Mouse (Mus musculus): ENCODE measurements around the gene Fkbp15.
A peak's percentile ranks its signal among the peaks of the same experiment; 100 is the strongest.

Fkbp15 gene

DNA sequence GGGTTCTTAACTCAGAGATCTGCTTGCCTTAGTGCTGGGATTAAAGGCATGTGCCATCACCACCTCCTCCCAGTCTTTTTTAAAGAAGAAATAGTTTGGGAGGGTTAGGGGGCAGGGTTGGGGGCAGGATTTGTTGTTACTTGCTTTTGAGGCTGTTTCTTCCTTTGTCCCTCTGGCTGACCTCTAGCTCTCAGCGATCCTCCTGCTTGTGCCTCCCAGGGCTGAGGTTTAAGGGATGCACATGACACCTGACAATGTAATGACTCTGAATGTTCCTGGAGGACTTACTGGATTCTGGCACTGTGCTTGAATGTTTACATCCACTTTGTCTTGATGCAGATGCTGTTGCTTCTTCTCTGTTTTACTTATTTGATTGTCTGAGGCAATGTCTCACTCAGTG lies 12.1 kb upstream of the Fkbp15 start:
- DNase-seq = no peak

DNA sequence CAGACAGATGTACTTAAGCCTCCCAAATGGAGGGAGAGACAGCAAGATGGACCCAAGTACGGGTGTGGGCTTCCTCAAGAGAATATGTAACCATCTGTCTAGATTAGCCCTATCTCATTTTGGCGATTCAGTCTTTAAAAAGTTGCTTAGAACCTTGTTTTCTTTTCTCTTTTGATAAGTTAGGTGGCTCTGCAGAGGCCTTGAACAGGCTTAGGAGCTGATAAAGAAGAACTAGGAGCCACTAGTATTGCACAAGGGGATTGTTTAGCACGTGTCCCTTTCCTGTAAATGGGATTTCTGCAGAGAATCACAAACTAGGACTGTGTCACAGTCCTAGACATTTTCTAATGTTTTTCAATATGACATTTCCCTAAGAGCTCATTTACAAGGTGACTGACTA lies 8.7 kb upstream of the Fkbp15 start:
- no peak for DNase-seq

DNA sequence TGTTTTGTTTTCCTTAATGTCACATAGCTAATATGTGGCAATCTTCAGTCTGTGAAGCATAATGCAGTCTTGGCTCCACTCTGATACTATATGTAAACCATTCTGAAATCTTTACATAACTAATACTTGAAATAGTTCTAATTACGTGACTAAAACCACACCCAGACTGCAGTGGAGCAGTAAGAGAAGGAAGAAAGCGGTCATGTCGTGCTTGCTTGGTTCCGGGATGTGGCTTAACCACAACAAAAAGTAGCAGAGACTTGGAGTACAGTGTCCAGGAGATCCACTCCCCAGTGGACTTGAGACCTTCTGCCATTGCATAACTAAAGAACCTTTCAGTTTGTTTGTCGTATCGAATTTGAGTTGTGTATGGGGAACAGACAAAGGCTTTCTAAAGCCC lies 7.2 kb upstream of the Fkbp15 start:
- DNase-seq = no peak

DNA sequence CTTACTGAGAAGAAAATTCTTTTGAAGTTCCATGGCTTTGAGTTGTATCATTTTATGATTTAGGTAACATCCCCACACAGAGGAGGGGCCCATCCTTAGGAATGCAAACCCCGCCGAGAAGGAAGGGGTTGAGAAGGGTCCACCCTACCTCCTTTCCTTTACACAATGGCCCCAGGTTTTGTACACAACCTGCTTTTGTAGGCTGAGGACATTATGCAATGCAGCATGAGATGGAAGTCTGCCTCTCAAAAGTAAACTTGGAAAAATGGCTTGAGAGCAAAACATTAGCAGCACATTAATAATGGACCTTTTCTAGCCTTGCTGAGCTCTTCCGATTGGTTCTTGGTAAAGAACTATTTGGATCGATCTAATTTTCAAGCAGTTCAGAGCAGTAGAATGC lies 5.9 kb upstream of the Fkbp15 start:
- DNase-seq = no peak

DNA sequence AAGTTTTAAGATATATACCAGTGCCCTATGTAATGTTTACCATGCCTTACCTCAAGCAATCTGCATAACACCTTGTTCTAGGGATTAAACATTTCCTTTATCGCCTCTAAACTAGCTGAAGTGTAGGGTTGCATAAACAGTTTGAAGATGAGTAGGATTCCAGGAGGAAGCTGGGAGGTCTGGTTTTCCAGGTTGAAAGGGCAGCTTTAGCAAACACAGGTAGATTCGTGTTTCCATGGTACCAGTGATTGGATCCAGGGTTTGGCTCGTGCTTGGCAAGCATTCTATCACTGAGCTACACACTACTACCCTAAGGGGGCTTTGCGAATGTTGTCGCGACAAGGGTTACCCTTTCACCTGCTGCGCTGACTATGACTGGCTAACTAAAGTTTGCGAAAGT lies 4.0 kb upstream of the Fkbp15 start:
- no peak for DNase-seq

DNA sequence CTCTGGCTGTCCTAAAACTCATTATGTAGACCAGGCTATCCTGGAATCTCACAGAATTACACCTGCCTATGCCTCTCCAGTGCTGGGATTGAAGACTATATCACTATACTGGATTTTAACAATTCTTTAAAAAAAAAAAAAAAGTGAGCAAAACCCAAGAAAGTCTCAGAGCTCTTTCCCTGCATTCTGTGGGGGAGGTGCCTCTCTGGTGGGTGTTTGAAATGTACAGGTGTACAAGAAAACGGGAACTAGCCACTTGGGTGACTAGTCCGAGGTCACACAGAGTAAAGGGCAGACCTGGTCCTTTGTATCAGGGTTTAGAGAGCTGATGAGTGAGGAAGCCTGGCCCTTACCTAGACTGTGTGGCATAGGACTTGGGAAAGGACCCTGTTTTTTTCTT lies 2.1 kb upstream of the Fkbp15 start:
- no peak for DNase-seq

DNA sequence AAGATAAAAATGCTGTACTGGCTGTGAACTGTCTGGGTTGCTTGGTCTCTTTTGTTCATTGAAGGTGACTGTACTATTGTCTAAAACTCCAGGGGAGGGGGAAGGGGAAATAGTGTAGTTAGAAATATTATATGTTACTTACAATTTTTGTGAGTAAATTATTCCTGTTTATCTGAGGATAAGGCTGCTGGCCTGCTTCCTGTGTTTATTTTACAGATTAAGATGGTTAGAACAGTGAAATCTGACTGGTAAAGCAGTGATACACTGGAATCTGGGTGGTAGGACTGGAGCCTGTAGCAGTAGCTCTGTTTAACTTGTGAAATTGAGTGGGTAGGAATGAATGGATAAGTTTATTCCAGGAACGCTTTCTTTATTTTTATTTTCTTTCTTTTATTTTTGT lies 1.6 kb upstream of the Fkbp15 start:
- no peak for DNase-seq

DNA sequence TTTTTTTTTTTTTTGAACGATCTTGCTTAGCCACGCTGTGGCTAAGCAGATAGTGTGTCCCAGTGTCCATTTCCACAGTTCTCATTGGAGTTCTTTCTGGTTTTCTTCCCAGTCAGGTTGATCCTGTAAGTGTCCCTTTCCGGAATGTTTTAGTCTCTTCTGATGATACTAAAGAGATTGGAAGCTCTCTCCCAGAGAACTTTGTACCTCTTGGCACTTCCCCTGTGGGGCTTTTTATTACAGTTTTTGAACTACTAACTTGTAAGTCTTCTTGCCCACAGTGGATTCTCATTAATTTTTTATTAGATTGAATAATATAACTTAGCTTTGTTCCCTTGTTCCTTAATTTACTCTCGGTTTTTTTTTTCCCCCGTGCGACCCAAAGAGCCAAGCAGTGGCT lies 1.2 kb upstream of the Fkbp15 start:
- DNase-seq = no peak

DNA sequence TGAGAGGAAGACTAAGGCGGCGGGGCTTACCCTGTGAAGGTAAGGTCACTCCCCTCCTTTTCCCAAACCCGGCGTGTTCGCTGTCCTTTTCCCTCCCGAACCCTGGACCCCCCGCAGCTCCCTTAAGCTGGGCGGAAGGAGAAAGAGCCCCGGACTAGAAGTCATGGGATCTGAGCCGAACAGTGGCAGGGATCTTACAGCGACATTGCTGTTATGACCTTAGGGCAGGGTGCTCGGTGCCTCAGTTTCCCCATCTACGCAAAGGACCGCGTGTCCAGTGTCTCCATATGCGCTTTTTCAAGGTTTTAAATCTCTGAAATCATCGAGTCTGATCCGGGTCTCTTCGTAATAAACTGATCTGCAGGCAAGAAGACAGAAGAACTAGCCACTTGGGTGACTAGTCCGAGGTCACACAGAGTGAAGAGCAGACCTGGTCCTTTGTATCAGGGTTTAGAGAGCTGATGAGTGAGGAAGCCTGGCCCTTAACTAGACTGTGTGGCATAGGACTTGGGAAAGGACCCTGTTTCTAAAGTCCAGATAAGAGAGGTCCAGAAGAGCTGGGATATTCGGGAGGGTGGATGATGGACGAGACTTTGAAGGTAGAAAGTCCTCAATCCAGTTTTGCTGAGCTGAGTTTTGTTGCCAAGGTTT lies 582 bp upstream of the Fkbp15 start:
- DNase-seq = no peak

DNA sequence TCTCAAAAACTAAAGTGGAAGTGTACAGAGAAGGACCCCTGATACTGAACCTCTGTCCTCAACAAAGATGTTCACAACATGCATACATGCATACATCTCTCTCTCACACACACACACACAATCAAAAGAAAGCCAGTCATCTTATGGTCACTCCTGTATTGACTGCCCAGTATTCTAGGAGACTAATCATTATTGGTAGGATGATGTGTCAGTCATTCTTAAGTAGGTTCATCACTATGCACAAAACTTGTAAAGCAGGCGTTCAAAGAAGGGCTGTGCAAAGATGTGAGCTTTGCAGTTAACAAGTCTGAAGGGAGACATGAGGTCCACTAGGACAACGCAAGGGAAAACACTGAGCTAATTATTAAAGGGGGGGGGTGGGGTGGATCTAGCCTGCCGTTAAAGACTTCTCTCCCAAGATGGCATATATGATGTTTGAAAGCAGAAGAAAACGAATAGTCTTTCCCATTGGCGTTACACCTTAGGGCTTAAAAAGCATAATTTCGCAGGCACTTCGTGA lies 1.0 kb downstream of the Fkbp15 start:
- DNase-seq = peak in 1 of 2 experiments; percentile 8

DNA sequence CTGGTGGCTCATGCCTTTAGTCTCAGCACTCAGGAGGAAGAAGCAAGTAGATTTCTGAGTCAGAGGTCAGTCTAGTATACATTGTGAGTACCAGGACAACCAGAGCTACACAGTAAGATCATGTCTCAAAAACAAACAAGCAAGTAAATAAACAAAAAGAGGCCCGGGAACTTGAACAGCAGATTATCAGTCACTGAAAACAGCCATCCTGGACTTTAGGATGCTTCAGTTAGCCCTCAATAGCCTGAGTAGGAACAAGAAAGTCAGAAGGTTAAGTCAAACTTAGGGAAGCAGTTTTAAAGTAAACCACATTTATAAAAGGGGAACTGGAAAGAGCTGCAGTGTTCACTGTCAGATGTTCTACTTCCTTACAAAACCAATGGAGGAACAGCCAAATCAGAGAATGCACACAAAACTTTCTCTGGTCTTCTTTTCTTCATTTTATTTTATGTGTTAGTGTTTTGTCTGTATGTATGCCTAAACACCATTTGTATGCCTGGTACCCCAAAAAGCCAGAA lies 2.7 kb downstream of the Fkbp15 start:
- DNase-seq = no peak

DNA sequence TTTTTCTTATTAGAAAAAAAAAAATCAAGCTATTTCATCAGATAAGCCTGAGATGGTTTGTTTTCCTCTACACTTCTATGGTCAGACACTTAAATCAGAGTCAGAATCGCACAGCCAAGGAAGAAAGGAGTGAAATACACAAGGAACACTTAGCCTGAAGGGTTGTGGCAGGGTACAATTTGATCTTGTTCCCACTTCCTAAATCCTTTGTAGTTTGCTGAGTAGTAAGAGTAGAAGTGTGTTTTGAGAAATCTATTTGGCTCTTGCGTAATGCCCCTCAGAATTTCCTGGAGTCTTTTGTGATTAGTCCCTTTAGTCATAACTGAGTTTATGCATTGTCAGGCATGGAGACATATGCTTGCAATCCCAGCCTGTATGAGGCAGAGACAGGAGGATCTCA lies 11.0 kb downstream of the Fkbp15 start:
- no peak for DNase-seq

DNA sequence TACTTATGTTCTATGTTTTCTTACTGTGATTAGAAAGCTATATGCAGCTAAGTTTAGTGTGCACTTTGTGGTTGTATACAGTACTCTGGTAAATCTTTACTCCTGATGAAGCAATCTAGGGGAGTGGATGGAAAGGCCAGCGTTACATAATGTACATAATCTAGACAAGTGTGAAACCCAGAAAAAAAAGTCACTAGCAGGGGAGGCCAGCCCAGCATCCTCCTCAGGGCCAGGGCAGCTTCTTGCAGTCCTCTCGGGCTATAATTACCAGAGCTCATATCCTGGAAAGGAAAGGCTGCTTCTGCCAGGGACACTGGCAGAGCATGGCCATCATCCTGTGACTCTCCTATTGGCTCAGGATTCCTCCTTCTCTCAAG lies 12.0 kb downstream of the Fkbp15 start:
- DNase-seq = no peak

DNA sequence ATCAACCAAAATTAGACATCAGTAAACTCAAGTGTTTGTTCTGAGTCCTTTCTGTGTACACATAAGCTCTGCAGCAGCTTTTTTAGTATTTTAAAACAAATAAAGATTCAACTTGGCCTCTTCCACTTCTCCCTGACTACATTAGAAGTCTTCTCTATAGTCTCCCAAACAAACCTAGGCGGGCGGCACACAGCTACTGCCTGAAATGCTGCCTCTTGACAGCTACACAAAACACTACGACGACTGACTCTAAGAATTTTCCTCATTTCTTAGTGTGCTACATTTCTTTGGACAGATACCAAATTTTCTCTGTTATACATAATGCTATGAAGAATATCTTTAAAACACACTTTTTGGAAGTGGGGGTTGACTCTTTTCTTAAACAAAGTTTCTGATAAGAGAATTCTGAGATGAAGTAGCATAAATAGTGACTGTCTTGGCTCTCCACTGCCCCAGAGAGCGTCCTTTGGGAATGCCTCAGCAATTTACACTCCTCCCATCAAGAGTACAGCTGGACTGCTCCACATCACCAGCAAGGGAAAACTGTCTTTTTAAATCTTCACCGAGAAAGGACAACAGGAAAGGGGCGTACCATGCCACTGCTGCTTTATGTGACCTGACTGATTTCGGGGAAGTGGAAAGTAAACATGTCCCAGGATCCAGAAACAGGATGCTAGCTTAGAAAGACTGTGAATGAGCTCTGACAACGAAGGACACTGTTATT lies 12.6 kb downstream of the Fkbp15 start:
- DNase-seq = peak; percentile 19 to 39

DNA sequence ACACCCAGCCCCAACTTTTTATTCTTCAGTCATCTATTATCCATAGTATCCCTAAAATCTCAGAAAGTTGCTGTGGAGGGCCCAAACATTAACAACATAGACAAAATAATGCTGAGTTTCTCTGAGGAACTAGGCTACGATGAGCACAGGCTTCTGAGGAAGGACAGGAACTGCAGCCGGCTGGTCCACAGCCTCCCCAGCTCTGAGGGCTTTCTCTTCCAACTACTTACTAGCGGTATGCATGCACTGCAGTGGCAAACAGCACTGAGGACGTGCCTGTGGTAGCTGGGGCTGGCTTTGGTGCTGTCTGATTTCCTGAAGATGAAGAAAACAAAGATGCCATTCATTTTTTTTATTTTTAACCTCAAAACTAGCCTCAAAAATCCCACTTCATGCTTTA lies 14.5 kb downstream of the Fkbp15 start:
- DNase-seq = no peak

DNA sequence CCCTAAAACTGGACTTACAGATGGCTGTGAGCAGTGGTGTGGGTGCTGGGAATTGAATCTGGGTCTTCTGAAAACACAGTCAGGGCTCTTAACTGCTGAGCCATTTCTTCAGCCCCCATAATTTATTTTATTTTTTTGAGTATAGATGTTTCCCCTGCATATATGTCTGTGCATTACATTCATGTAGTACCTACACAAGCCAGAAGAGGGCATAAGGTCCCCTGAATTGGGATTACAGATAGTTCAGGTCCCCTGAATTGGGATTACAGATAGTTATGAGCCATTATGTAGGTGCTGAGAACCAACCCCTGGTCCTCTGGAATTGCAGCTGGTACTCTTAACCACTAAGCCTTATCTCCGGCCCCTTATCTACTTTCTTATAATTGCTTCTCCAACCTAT lies 16.3 kb downstream of the Fkbp15 start:
- DNase-seq = no peak

DNA sequence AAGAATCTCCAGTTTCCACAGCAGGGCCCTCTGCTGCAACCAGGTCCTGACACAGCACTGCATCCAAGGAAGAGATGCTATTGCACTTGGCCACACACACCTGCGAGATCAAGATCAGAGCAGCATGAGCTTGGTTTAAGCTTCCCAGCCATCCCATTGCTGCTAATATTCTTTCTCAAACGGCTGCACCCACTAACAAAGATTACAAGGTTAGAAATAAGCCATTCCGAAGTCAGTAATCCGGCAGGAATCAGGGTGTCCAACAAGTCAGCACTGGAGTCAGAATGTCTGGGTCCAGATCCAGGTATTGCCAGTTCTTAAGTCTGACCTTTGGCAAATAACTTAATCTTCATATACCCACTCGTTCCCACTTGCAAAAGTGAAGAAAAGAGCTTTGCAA lies 21.8 kb downstream of the Fkbp15 start:
- DNase-seq = no peak

DNA sequence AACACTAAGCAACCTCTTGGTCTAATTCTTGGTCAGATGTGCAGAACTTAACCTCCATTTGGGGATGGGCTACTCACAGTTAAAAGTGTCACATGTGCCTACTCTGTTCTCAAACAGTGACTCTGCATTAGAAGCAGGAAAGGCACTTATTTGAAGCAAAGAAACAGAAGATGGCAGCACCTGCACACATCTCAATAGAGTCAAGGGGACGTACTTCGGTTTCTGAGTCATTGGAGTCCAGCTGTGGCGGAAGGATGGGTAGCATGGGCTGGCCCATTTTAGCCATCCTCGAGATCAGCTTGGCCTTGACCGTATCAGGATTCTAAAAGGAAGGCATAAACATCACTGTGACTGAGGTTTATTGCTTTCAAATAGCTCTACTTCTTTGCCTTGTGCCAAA lies 28.4 kb downstream of the Fkbp15 start:
- DNase-seq = peak in 1 of 2 experiments; percentile 11

DNA sequence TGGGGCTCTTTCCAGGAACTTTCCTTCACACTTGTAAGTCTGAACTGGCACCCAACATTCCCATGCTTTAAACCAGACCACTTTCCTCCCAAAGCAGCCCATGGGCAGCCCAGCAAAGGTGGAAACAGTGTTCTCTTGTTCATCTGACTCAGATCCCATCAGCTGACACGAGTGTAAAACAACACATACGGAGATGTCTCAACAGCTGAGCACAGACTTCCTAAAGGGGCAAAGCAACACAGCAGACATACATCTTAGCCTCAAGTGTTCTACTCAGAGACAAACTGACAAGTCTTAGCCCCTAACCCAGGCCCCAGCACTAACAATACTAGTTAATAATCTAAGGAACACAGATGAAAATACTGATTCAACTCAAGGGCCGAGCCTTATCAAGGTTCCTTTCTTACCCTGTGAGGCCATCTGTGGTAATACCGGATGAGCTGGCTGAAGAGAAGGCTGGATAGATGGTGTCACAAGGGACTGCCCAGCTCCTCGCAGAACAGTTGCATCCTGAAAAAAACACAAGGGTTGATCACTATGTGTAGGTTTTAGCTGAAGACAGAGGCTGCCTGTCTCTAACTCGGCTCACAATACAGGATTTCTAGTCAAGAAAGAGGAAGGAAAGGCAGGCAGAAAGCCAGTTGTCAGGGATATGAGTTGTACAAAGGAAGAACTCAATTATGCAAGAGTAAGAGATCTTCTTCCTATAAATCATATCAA lies 31.2 kb downstream of the Fkbp15 start:
- no peak for DNase-seq

DNA sequence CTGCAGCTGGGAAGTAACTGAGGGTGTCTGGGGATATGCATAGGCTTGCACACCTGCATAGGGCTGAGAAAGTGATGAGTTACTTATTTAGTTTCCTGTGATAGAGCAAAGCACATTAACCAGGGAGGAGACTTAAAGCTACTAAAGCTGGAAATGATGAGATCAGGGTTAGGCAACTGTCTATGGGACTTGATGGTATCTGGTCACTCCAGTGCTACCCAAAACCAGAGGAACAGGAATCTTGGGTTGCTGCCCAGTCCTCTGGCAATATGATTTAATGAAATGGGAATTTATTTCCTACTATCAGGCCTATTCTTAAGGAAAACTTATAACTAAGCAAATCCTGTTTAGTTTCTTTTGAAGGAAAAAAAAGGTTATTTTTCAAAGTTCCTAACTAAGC lies 34.2 kb downstream of the Fkbp15 start:
- DNase-seq = no peak

DNA sequence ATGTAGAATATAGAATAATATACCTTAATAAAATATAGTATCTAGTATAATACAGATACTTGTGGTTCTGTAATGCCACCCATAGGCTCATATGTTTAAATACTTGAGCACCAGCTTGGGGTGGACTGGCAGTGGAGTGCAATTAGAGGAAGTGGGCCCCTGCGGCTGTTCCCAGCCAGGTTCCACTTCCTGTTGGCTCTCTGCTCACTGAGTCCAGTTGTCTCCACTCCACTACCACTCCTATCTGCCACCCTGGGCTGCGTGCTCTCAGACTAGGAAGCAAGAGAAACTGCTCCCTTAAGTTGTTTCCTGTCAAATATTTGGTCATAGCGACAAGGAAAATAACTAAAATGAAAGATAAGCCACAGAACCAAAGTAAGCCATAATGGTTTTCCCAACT lies 37.7 kb downstream of the Fkbp15 start:
- DNase-seq = no peak

DNA sequence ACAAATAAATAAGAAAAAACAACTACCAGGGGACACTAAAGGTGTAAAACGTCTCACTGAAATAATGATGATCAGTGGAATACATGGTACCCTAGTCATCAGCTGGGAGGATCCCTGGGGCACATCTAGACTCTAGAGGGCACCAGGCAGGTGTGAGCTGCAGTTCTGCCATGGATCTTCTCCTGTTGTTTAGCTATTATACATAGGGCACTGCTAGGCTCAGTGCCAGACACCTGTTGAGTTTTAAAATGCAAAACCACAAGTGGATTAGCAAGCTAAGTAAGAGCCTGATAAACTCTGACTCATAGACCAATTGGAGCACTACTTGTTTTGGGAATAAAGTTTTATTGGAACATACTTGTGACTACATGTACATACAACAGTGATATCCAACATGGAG lies 42.1 kb downstream of the Fkbp15 start:
- DNase-seq = no peak

DNA sequence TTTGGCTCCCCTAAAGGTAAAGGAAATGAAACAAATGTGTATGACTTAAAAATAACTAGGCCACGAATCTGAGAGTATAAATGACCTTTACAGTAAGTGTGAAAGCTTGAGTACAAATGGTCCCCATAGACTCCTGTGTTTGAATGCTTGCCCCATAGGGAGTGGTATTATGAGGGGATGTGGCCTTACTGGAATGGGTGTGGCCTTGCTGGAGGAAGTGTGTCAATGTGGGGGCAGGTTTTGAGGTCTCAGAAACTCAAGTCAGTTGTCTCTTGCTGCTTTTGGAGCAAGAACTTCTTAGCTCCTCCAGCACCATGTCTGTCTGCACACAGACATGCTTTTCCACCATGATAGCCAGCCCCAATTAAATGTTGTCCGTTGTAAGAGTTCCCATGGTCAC lies 43.9 kb downstream of the Fkbp15 start:
- DNase-seq = no peak

DNA sequence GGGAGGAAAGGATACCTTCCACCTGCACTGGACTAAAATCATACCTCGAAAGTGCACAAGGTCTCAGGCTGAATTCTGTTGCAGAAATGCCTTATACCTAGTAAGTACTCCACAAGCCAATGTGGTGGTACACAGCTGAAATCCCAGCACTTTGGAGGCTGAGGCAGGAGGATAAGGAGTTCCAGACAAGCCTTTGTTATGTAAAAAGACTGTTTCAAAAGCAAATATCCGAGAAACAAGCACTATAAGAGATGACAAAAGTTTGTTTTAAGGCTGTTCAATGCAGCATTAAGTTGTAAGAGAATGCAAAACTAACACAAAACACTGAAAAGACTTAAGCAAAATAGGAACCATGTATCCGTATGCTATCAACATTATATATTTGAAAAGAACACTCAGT lies 45.8 kb downstream of the Fkbp15 start:
- DNase-seq = no peak

Measured in kidney, postnatal 4 days (tissue).